Mouse (Mus musculus) erythroblast, embryonic 14.5 days (primary cell): ENCODE results near the gene Rlbp1. TPM values are rescaled to one million over a fixed set of nuclear protein-coding genes. Genes with fewer than 3 reads are reported as not detected.

Experiments used
- H3K27me3 ChIP-seq: 2 replicates; pipeline ENCODE4 v1.6.1; 2012; ENCODE audit warnings: inconsistent platforms; ENCODE audit not compliant: control insufficient read depth
- H3K36me3 ChIP-seq: 2 replicates; pipeline ENCODE4 v1.6.1; 2012; ENCODE audit warnings: mild to moderate bottlenecking, inconsistent platforms; ENCODE audit not compliant: control insufficient read depth
- H3K4me1 ChIP-seq: 2 replicates; pipeline ENCODE4 v1.6.1; 2012; ENCODE audit warnings: inconsistent platforms; ENCODE audit not compliant: control insufficient read depth
- H3K4me3 ChIP-seq: replicated peaks from 2 replicates; pipeline ENCODE3; 2012; ENCODE audit warnings: moderate library complexity, mild to moderate bottlenecking, inconsistent platforms
- H3K9me3 ChIP-seq: 2 replicates; pipeline ENCODE4 v1.6.1; 2012; ENCODE audit warnings: low read length, inconsistent platforms, mixed read lengths; ENCODE audit not compliant: control insufficient read depth
- GATA1 ChIP-seq: IDR thresholded peaks from 2 replicates; pipeline ENCODE4 v1.6.1; 2012; ENCODE audit warnings: low read length, inconsistent platforms, mixed read lengths
- TAL1 ChIP-seq: IDR thresholded peaks from 3 replicates; pipeline ENCODE4 v1.6.1; 2012; ENCODE audit warnings: low read length, inconsistent platforms, mixed read lengths
- polyA plus RNA-seq: library from polyadenylated mRNA; stranded (reverse); fragments of >175 nt; gene quantifications from 2 replicates; pipeline ENCODE4 v1.2.3, GENCODE M21; 2012

The Rlbp1 gene
- polyA plus RNA-seq, 1 experiment = not detected

DNA sequence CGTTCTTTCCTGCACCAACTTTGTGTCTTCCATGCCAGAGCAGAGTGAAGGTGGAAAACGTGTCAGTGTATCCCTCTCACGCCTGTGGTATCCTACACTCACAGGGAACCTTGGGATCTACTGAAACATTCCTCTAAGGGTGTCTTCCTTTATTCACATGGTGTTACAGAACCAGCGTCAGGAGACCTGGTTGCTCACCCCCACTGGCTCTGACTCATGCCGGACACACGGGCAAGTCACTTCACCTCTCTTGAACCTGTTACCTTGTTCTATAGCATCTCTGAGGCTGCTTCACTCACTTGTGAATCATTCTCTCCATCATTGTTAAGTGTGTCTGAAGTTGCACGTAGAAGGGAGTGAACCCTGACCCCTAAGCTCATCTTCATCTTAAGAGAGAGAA lies 24.0 kb downstream of the Rlbp1 start:
- no peaks in the 10 kb centered on the region for H3K9me3 ChIP-seq
- no peaks in the 10 kb centered on the region for H3K27me3 ChIP-seq
- no peak overlapping the region for H3K4me3 ChIP-seq
- TF ChIP-seq TAL1 = no peak
- no peak for TF ChIP-seq GATA1
- peaks cover 18% of the 10 kb centered on the region for H3K4me1 ChIP-seq
- peaks cover 79% of the 10 kb centered on the region for H3K36me3 ChIP-seq

DNA sequence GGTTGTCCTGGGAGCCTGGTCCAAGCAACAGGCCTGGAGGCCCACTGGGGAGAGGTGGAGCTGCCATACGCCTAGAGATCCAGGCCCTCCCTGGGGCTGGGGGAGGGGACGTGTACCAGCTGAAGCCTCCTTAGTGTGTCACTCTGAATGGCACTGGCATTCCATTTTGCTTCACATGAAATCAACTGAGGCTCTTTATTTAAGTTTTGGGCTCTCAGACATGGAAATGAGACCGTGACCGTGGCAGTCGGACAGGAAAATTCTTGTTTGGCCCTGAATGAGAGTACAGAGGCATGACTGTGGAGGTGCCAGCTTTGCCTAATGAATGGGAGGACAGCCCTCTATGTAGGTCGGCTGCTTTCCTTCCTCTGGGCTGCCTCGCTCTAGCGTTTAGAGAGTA lies 24.6 kb downstream of the Rlbp1 start:
- H3K9me3 ChIP-seq = no peaks in the 10 kb centered on the region
- peaks cover 85% of the 10 kb centered on the region for H3K36me3 ChIP-seq
- no peak overlapping the region for H3K4me3 ChIP-seq

DNA sequence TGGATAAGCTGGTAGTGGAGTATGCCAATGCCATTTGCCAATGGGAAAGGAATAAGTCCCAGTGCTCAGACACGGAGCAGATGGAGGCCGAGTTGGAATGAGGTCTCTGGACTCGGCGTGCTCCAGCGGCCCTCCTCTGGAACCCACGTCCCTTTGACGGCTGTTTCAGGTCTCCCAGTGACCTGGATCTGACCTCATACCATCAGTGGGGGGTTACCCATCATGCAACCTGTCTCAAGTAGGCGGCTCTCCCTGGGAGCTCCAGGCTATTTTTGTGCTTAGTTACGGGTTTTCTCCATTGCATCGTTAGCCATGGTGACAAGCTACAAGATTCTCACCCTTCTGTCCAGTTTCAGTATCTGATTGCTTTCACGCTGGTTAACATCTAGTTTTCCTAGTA lies 26.8 kb downstream of the Rlbp1 start:
- Histone ChIP-seq H3K36me3 (peaks cover 95% of the 10 kb centered on the region), H3K27me3 (no peaks in the 10 kb centered on the region), H3K9me3 (no peaks in the 10 kb centered on the region), H3K4me1 (peaks cover 24% of the 10 kb centered on the region), H3K4me3 (no peak overlapping the region)
- no peak for TF ChIP-seq TAL1
- TF ChIP-seq GATA1 = no peak

More for the DNA sequence above, 24.6 kb downstream of the Rlbp1 start:
- H3K4me1 ChIP-seq = peaks cover 21% of the 10 kb centered on the region
- no peaks in the 10 kb centered on the region for H3K27me3 ChIP-seq
- TF ChIP-seq TAL1 = no peak
- no peak for TF ChIP-seq GATA1

DNA sequence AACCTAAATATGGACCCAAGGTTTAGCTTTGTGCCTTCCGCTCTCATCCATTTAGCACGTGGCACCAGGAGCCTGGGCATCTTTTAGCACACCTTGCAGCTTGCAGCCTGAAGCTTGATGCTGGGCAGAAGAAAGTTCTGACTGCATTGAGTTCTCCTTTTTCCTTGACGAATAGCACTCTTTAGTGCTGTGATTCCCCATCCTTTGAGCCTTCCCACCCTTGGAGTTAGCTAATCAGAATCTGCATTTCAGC lies 27.7 kb downstream of the Rlbp1 start:
- H3K36me3 ChIP-seq = peaks cover 96% of the 10 kb centered on the region

DNA sequence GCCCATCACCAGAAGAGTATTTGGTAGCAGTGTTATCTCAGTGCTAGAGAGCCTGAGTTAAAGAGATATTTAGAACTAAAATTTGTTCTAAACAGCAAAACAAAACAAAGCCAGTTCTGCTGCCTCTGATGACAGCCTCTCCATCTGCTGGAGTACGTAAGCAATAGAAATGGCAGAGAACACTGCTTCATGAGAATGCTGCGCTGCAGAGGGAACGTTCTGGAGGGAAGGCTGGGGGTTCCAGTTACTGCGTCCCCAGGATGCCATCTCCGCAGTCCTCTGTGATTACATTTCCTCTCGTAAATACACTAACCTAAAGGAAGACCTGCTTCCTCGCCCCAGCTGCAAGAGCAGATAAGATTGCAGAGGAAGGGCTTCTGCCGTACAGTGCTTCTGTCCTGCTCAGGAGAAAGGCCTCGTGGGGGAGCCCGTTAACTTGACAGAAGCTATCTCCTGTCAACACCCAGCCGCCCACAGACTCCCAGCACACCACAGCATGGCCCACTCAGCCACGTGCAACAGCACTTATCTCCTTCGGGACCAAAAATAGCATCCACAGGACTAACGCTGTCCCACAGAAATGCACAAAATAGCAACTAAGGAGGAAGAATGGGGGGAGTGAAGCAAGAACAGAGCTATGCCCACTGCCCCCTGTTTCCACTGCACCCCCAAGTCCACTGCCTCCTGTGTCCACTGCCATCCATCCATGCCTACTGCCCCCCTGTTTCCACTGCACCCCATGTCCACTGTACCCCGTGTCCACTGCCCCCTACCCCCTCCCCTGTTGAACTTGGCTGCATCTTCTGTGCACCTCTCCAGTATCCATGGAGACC lies 28.3 kb downstream of the Rlbp1 start:
- no peaks in the 10 kb centered on the region for H3K27me3 ChIP-seq
- peaks cover 96% of the 10 kb centered on the region for H3K36me3 ChIP-seq
- no peak for TF ChIP-seq GATA1
- TF ChIP-seq TAL1 = no peak
- H3K4me3 ChIP-seq = no peak overlapping the region
- H3K4me1 ChIP-seq = peaks cover 24% of the 10 kb centered on the region
- no peaks in the 10 kb centered on the region for H3K9me3 ChIP-seq

More for the DNA sequence above, 27.7 kb downstream of the Rlbp1 start:
- no peak overlapping the region for H3K4me3 ChIP-seq
- H3K27me3 ChIP-seq = no peaks in the 10 kb centered on the region
- no peaks in the 10 kb centered on the region for H3K9me3 ChIP-seq
- TF ChIP-seq GATA1 (no peak), TAL1 (no peak)
- peaks cover 24% of the 10 kb centered on the region for H3K4me1 ChIP-seq

DNA sequence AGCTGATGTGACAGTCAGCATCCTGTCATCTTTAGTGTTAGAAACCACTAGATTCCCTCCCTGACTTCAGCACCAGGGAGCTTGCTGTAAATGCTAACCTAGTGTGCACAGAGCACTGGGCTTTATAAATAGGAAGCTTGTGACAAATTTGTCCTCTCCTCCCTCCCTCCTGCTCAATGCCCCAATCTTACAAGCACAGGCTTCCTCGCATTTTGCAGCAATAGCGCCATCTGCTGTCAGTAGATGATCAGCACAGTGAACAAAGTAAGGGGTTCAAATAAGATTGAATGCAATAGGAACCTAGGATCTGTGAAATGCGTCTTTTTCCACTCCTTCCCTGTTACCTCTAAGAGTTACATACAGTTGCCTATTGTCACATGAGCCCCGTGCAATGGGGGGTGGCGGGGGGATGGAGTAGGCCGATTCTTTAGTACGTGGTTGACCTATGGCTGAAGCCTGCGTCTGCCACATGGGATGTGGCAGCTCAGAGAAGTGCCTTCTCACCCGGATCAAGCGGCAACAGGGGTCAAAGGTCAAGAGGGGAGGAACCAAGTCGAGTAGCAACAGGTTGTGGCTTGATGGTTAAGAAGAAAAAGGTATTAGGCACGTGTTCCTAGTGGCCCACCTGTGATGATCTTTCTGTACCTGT lies 37.0 kb downstream of the Rlbp1 start:
- Histone ChIP-seq H3K4me1 (no peaks in the 10 kb centered on the region), H3K4me3 (no peak overlapping the region), H3K27me3 (no peaks in the 10 kb centered on the region), H3K36me3 (peaks cover 98% of the 10 kb centered on the region), H3K9me3 (no peaks in the 10 kb centered on the region)
- no peak for TF ChIP-seq TAL1
- no peak for TF ChIP-seq GATA1

DNA sequence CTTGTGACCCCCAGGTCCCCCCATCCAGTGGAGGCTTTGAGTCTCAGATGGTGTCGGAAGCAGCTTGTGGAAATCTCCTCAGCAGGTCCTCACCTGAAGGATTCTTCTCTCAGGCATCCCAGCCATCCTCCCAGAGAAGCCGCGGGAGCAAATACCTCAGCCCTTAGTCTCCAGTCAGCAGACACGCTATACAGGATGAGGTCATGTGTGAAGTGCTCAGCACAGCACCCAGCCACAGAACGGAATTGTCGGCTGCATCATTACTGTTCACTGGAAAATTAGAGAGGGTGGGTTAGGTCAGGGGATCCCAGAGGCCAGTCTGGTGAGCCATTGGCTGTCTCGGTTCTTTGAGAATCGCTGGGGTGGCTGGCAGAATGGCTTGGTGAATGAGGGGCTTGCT lies 38.0 kb downstream of the Rlbp1 start:
- Histone ChIP-seq H3K4me3 (no peak overlapping the region), H3K9me3 (no peaks in the 10 kb centered on the region), H3K36me3 (peaks cover 99% of the 10 kb centered on the region), H3K27me3 (no peaks in the 10 kb centered on the region), H3K4me1 (no peaks in the 10 kb centered on the region)
- TF ChIP-seq TAL1 = no peak
- TF ChIP-seq GATA1 = no peak

DNA sequence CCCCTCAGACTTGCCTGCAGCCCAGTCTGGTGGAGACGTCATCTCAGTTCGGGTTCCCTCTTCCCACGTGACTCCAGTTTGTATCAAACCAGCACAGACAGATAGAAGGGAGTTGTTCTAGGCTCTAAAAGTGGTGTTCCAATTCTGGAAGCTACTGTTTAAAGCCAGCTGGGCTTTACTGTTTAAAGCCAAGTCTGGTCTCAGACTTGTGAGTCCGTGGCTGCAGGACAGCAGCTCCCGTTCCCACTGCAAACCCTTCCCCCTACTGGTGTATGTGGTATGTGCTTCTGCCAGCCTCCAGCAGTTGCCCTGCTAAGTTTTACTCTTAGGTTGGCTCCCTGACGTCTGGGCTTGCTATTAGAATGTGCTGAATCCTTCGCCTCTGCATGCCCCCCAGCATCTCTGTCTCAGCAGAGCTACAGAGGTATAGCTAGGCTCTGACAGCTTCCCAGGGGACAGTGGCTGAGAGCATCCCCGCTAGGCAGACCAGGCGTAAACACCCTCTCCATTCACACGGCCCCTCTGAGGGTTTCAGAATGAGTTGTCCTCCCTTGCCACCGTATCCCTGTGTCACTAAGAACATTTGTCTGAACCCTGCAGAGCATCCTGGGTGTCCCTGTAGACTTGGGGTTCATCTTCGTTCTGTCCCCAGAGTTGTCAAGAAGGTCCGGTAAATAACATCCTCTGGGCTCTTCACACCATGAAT lies 39.6 kb downstream of the Rlbp1 start:
- no peak for TF ChIP-seq TAL1
- TF ChIP-seq GATA1 = no peak
- Histone ChIP-seq H3K9me3 (no peaks in the 10 kb centered on the region), H3K36me3 (peaks cover 96% of the 10 kb centered on the region), H3K27me3 (no peaks in the 10 kb centered on the region), H3K4me1 (no peaks in the 10 kb centered on the region), H3K4me3 (no peak overlapping the region)

DNA sequence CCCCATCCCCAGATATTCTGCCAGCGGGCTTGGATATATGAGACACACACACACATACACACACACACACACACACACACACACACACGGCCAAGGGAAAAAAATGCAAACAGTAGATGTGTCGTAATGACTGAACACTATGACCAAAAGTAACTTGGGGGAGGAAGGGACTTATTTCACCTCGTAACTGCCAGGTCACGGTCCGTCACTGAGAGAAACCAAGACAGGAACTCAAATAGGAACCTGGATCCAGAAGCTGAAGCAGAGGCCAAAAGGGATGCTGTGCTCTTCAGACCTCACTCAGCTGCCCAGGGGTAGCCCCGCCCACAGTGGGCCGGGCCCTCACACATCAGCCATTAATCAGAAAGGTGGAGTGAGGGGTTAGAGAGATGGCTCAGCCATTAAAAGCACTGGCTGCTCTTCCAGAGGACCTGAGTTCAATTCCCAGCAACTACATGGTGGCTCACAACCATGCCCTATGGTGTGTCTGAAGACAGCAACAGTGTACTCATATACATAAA lies 40.2 kb downstream of the Rlbp1 start:
- Histone ChIP-seq H3K4me3 (no peak overlapping the region), H3K36me3 (peaks cover 90% of the 10 kb centered on the region), H3K9me3 (no peaks in the 10 kb centered on the region), H3K27me3 (no peaks in the 10 kb centered on the region), H3K4me1 (no peaks in the 10 kb centered on the region)
- TF ChIP-seq GATA1 (no peak), TAL1 (no peak)
